Mouse (Mus musculus): ENCODE results near the gene Capn11.

GRCm38 (mm10) chr17:45594881-45595735, 64.0 kb downstream of the Capn11 start:
- TF ChIP-seq ELF1 (IDR thresholded peaks at IDR 0.05; ENCODE audit: low read depth, low read length): no peak
- TF ChIP-seq POLR2A (IDR thresholded peaks at IDR 0.05; ENCODE audit: control insufficient read depth in 1 of 2, insufficient read depth in 1 of 2, low read depth in 1 of 2, low read length in 2 of 2, poor library complexity in 1 of 2): peak; percentile 60 to 88; a peak in 3 of 4 replicates
- no peak for TF ChIP-seq CHD1 (IDR thresholded peaks at IDR 0.05; ENCODE audit: low read depth, low read length)
- peak; percentile 29; the same call in 1 of the 2 replicates for TF ChIP-seq HCFC1 (IDR thresholded peaks at IDR 0.05; ENCODE audit: low read depth, low read length)
- TF ChIP-seq CTCF (IDR thresholded peaks at IDR 0.05 in 2 of 3, conservative IDR thresholded peaks at IDR 0.05 in 1 of 3; ENCODE audit: control insufficient read depth in 1 of 3, insufficient read depth in 1 of 3, low read depth in 2 of 3, low read length in 3 of 3, poor library complexity in 1 of 3, severe bottlenecking in 1 of 3): no peak
- TF ChIP-seq ETS1 (IDR thresholded peaks at IDR 0.05; ENCODE audit: low read depth, low read length): peak; percentile 20; the same call in 1 of the 2 replicates
- peak; percentile 46; the same call in 1 of the 2 replicates for TF ChIP-seq GATA1 (IDR thresholded peaks at IDR 0.05; ENCODE audit: low read depth, low read length)
- TF ChIP-seq MAX (IDR thresholded peaks at IDR 0.05; ENCODE audit: low read length): peak; percentile 86
- TF ChIP-seq MEF2A (IDR thresholded peaks at IDR 0.05; ENCODE audit: extremely low read depth, insufficient replicate concordance, low read depth, low read length, poor library complexity, severe bottlenecking): no peak
- no peak for TF ChIP-seq RAD21 (IDR thresholded peaks at IDR 0.05; ENCODE audit: low read depth, low read length)
